Mouse (Mus musculus) forebrain, embryonic 12.5 days (tissue): Measurements from ENCODE around the gene Tgif1. TPM values are rescaled to one million over a fixed set of nuclear protein-coding genes. Genes with fewer than 3 reads are reported as not detected.
A peak's percentile ranks its signal among the peaks of the same experiment; 100 is the strongest.

Experiments used
- ATAC-seq: fragments of 200-750 bp; cut with Nextera tagmentation; 2 replicates; pipeline ENCODE4 v1.8.0; 2017; ENCODE audit warnings: moderate TSS enrichment; ENCODE audit not compliant: low FRiP score
- H3K27ac ChIP-seq: fragments of 300-500 bp; sonication (generic); 2 replicates; pipeline ENCODE4 v1.5.1; 2016; ENCODE audit warnings: mild to moderate bottlenecking
- H3K27me3 ChIP-seq: fragments of 300-500 bp; sonication (generic); 2 replicates; pipeline ENCODE4 v1.6.1; 2016; ENCODE audit warnings: mild to moderate bottlenecking
- H3K36me3 ChIP-seq: fragments of 300-500 bp; sonication (generic); replicated peaks from 2 replicates; pipeline ENCODE4 v1.6.1; 2016; ENCODE audit warnings: mild to moderate bottlenecking
- H3K4me1 ChIP-seq: fragments of 300-500 bp; sonication (generic); 2 replicates; pipeline ENCODE4 v1.6.1; 2016
- H3K4me2 ChIP-seq: fragments of 300-500 bp; sonication (generic); 2 replicates; pipeline ENCODE4 v1.6.1; 2016; ENCODE audit warnings: mild to moderate bottlenecking, moderate library complexity
- H3K4me3 ChIP-seq: fragments of 300-500 bp; sonication (generic); replicated peaks from 2 replicates; pipeline ENCODE4 v1.5.1; 2016; ENCODE audit warnings: mild to moderate bottlenecking
- H3K9ac ChIP-seq: fragments of 300-500 bp; sonication (generic); 2 replicates; pipeline ENCODE4 v1.6.1; 2016; ENCODE audit warnings: mild to moderate bottlenecking
- H3K9me3 ChIP-seq: fragments of 300-500 bp; sonication (generic); 2 replicates; pipeline ENCODE4 v1.6.1; 2016
- WGBS: fragments of 180-500 bp; shearing (Covaris S2); methylation state at CpG from one replicate; pipeline ENCODE4 v1.1.7; 2016; 5-methylcytosine and 5-hydroxymethylcytosine counted together
- polyA plus RNA-seq: library from polyadenylated mRNA; unstranded; fragments of >200 nt; fragmentation: Nextera tagmentation; extraction: Ambion mirVana; gene quantifications from 2 replicates; pipeline ENCODE4 v1.2.1, GENCODE M21; 2016

The Tgif1 gene
- polyA plus RNA-seq, 1 experiment from 2014 or later, result 52.6 TPM

DNA sequence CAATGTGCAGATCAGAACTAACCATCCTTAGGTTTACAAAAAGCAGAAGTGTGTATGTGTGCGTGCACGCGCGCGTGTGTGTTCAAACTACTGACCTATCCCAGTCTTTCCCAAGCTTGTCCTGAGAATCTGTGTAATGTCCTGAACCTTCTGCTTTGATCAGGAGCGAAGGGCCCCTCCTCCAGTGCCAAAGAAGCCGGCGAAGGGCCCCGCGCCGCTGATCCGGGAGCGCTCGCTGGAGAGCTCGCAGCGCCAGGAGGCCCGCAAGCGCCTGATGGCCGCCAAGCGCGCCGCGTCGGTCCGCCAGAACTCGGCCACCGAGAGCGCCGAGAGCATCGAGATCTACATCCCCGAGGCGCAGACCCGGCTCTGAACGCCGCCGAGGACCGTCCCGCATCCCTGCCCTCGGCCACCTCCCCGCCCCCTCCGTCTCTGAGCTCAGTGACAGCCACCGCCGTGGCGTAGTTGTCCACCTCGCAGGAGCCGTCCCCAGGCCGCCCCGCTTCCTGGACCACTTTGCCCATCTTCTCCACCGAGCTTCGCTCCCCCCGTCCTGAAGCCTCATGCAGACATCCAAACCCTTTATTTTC lies 35.4 kb downstream of the Tgif1 start:
- Histone ChIP-seq H3K27ac (no peak overlapping the region), H3K36me3 (no peaks in the 10 kb centered on the region), H3K4me2 (peak overlapping the region; percentile 88), H3K9ac (peak overlapping the region; percentile 57), H3K27me3 (peaks cover 36% of the 10 kb centered on the region), H3K9me3 (no peaks in the 10 kb centered on the region), H3K4me3 (peak overlapping the region; percentile 53), H3K4me1 (peaks cover 14% of the 10 kb centered on the region; the same call in 1 of the 2 replicates)
- WGBS, result 2% methylated on average over 50 of the region's 51 CpGs
- peak; percentile 65 for ATAC-seq

DNA sequence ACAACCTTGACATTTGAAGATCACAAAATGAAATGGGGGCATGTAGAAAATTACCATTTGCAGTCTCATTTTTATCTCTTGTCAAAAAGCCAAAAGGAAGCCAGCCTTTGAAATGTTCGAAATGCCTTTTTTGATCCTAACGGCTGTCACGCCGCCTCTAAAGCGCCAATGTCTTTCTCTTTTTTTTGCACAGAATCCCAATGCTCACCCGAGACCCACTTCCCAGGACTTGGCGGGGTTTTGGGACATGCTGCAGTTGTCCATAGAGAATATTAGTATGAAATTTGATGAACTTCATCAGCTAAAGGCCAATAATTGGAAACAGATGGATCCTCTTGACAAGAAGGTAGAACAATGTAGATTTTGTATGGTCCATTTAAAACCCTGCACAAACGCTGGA lies 38.3 kb downstream of the Tgif1 start:
- Histone ChIP-seq H3K9ac (no peak overlapping the region), H3K27ac (no peak overlapping the region), H3K36me3 (no peaks in the 10 kb centered on the region), H3K4me1 (peaks cover 14% of the 10 kb centered on the region; the same call in 1 of the 2 replicates), H3K9me3 (no peaks in the 10 kb centered on the region), H3K27me3 (peaks cover 33% of the 10 kb centered on the region), H3K4me3 (no peak overlapping the region), H3K4me2 (no peak overlapping the region)
- ATAC-seq, result no peak
- 70% methylated on average over 8 of the region's 8 CpGs for WGBS

DNA sequence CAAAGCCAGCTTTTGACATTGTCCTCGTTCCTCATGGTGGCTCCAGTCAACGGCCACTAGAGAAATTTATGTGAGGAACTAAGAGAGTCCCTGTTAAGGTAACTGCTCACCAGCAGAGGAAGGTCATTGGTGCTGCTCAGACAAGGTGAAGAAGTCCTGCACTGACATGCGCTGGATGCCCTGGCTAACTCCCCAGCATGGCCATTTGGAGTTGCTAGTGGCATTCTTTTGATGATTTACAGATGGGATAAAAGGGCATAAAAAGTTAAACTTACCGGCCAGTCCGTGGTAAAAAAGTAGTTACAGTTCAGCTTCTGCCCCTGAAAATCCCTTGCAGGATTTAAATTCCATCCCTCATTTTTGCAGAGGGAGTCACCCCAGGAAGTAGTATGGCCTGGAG lies 42.6 kb downstream of the Tgif1 start:
- H3K4me2 ChIP-seq, result no peak overlapping the region
- no peak overlapping the region for H3K27ac ChIP-seq
- 84% methylated on average over 5 of the region's 5 CpGs for WGBS
- H3K27me3 ChIP-seq, result peaks cover 11% of the 10 kb centered on the region
- no peaks in the 10 kb centered on the region for H3K9me3 ChIP-seq
- no peaks in the 10 kb centered on the region for H3K36me3 ChIP-seq
- peaks cover 11% of the 10 kb centered on the region; the same call in 1 of the 2 replicates for H3K4me1 ChIP-seq
- no peak overlapping the region for H3K9ac ChIP-seq
- H3K4me3 ChIP-seq, result no peak overlapping the region
- ATAC-seq, result no peak

DNA sequence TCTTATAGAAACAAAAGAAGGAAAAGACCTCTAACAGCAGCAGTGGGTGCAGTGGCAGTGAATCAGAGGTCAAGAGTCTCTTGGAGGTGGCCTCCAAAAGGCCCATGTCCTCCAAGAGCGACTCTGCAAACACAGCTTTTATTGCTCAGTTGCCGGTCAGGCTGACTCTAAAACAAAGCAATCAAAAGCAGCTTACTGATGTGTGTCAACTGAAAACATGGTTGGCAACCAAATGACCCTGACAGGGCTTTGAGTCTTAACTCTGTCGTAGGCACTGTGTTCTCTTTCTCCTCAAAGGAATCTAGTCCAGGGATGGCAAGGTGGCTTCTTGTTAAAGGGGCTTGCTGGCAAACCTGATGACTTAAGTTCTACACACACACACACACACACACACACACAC lies 43.6 kb downstream of the Tgif1 start:
- WGBS, result 25% methylated on average over 3 of the region's 3 CpGs
- Histone ChIP-seq H3K9ac (no peak overlapping the region), H3K4me1 (peaks cover 6% of the 10 kb centered on the region; the same call in 1 of the 2 replicates), H3K36me3 (no peaks in the 10 kb centered on the region), H3K4me2 (no peak overlapping the region), H3K9me3 (no peaks in the 10 kb centered on the region), H3K27me3 (peaks cover 11% of the 10 kb centered on the region; the same call in 1 of the 2 replicates), H3K27ac (no peak overlapping the region), H3K4me3 (no peak overlapping the region)
- ATAC-seq, result no peak

DNA sequence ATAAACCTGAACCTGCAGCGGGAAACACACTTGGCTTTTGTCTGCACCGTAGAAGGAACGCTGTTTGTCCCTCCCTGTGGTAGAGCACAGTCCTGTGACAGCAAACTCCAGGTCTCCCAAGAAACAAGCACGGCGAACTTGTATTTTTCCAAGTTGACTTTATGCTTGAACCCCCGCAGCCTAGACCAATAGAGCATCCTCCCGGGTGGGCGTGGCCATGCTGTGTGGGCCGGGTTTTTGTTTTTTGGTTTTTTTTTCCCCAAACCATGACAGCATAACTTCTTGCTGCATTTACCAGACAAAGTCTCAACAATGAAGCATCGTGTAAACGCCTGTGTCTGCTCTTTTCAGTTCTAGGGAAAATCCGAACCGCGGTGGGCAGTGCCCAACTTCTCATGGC lies 44.5 kb downstream of the Tgif1 start:
- no peak overlapping the region for H3K4me3 ChIP-seq
- no peak overlapping the region for H3K27ac ChIP-seq
- no peaks in the 10 kb centered on the region for H3K9me3 ChIP-seq
- H3K4me1 ChIP-seq, result peaks cover 6% of the 10 kb centered on the region; the same call in 1 of the 2 replicates
- no peak overlapping the region for H3K4me2 ChIP-seq
- H3K27me3 ChIP-seq, result peaks cover 11% of the 10 kb centered on the region; the same call in 1 of the 2 replicates
- 35% methylated on average over 14 of the region's 14 CpGs for WGBS
- H3K9ac ChIP-seq, result no peak overlapping the region
- H3K36me3 ChIP-seq, result no peaks in the 10 kb centered on the region
- ATAC-seq, result no peak

DNA sequence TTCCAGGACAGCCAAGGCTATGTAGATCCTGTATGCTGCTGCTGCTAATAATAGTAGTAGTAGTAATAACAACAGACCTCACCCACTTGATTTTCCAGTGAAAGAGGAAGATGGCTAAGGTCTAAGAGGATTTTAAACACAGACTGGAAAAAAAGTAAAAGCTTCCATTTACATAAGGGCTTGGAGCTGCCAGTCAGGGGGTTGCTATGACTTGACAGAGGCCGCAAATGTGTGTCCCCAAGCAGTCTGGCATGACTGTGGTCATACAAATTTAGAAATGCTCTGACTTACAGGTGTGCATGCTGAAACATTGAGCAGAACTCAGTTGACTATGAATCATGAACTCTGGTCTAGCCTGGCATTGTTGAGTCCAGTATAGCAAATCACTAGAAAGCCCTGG lies 45.5 kb downstream of the Tgif1 start:
- WGBS, result 97% methylated on average over 1 of the region's 1 CpGs
- H3K4me1 ChIP-seq, result peaks cover 6% of the 10 kb centered on the region; the same call in 1 of the 2 replicates
- no peak overlapping the region for H3K9ac ChIP-seq
- no peaks in the 10 kb centered on the region for H3K9me3 ChIP-seq
- no peak overlapping the region for H3K4me3 ChIP-seq
- H3K4me2 ChIP-seq, result no peak overlapping the region
- H3K36me3 ChIP-seq, result no peaks in the 10 kb centered on the region
- H3K27ac ChIP-seq, result no peak overlapping the region
- ATAC-seq, result no peak
- H3K27me3 ChIP-seq, result peaks cover 11% of the 10 kb centered on the region; the same call in 1 of the 2 replicates

DNA sequence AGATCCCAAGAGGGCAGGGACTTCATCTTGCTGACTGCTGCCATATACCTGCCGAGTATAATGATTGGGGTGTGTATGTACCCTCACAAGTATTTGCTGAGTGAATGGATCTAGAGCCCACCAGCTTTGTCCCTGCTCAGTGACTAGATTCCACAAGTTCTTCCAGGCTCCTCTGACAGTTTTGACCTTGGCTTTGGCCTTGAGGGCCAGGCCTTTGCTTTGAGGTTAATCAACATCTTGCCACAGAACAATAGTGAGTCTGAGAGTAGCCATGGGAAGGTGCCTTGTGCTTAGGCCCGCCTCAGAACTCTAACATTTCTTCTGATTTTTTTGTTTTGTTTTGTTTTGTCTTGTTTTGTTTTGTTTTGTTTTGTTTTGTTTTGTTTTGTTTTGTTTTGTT lies 46.7 kb downstream of the Tgif1 start:
- Histone ChIP-seq H3K36me3 (no peaks in the 10 kb centered on the region), H3K4me2 (no peak overlapping the region), H3K9me3 (no peaks in the 10 kb centered on the region), H3K4me1 (peaks cover 6% of the 10 kb centered on the region; the same call in 1 of the 2 replicates), H3K9ac (no peak overlapping the region), H3K27ac (no peak overlapping the region), H3K4me3 (no peak overlapping the region), H3K27me3 (peaks cover 11% of the 10 kb centered on the region; the same call in 1 of the 2 replicates)
- WGBS, result 89% methylated on average over 2 of the region's 2 CpGs
- no peak for ATAC-seq

DNA sequence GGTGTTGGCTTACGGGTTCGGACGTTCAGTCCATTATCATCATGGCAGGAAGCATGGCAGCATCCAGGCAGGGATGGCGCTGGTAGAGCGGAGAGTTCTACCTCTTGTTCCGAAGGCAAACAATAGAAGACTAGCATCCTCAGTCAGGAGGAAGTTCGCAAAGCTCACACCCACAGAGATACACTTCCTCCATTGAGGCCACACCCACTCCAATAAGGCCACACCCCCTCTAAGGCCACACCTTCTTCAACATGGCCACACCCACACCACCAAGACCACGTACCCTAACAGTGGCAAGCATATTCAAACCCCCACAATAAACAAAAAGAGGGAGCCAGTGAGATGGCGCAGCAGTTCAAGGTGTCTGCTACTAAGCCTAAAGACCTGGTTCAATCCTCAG lies 47.5 kb downstream of the Tgif1 start:
- H3K27ac ChIP-seq, result no peak overlapping the region
- ATAC-seq, result no peak
- no peaks in the 10 kb centered on the region for H3K9me3 ChIP-seq
- 0 out of 2 replicates have a peak, but pooled peaks cover 6% of the 10 kb centered on the region for H3K4me1 ChIP-seq
- no peaks in the 10 kb centered on the region for H3K36me3 ChIP-seq
- H3K9ac ChIP-seq, result no peak overlapping the region
- H3K27me3 ChIP-seq, result peaks cover 11% of the 10 kb centered on the region; the same call in 1 of the 2 replicates
- 94% methylated on average over 9 of the region's 9 CpGs for WGBS
- no peak overlapping the region for H3K4me3 ChIP-seq
- no peak overlapping the region for H3K4me2 ChIP-seq

DNA sequence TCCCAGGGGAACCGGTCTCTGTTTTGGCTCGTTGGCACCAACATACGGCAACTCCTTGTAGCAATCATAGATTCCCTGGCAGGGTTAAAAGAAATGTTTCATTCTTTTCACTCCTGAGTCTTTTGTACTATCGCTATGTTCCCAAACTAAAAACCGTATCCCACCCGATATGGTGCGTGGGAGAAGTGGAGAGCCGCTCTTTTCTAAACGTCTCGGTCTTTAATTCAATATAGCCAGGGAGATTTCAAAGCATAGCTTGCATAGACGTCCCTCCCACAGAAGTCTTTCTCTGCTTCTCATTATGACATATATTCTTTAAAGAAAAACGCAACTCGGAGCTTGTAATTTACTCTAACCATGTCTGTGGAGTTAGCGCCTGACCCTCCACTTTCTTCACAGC lies 51.3 kb downstream of the Tgif1 start:
- H3K4me3 ChIP-seq, result no peak overlapping the region
- no peak overlapping the region for H3K4me2 ChIP-seq
- no peak overlapping the region for H3K9ac ChIP-seq
- H3K4me1 ChIP-seq, result no peaks in the 10 kb centered on the region
- no peak overlapping the region for H3K27ac ChIP-seq
- ATAC-seq, result no peak
- WGBS, result 78% methylated on average over 14 of the region's 14 CpGs
- no peaks in the 10 kb centered on the region for H3K27me3 ChIP-seq
- no peaks in the 10 kb centered on the region for H3K9me3 ChIP-seq
- H3K36me3 ChIP-seq, result no peaks in the 10 kb centered on the region

DNA sequence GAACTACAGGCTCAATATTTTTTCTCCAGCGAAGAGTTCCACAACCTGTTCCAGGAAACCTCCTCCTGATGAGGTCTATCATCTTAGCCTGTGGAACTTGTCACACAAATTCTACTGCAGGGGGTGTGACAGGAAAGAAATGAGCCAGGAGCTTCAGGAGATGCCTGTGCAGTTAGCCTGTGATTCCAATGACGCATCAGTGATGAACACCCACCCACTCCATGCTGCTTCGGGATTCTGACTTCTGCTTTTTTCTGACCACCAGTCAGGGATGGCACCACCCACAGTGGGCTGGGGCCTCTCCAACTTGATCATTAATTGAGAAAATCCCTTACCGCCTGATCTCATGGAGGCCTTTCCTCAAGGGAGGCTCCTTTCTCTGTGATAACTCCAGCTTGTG lies 54.1 kb downstream of the Tgif1 start:
- Histone ChIP-seq H3K4me2 (no peak overlapping the region), H3K27me3 (no peaks in the 10 kb centered on the region), H3K4me1 (peaks cover 9% of the 10 kb centered on the region), H3K9me3 (no peaks in the 10 kb centered on the region), H3K36me3 (no peaks in the 10 kb centered on the region), H3K27ac (no peak overlapping the region), H3K4me3 (no peak overlapping the region), H3K9ac (no peak overlapping the region)
- WGBS, result 89% methylated on average over 4 of the region's 4 CpGs
- ATAC-seq, result no peak

DNA sequence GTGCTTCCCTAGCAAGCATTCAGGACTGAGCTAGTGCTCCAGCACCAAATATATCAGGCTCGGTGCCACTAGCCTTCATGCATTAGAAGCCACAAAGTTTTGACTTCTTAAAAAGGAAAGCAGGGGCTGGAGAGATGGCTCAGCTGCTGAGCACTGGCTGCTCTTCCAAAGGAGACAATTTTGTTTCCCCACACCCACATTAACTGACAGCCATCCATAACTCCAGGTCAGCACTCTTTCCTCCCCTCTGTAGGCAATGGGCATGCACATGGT lies 55.6 kb downstream of the Tgif1 start:
- Histone ChIP-seq H3K27ac (no peak overlapping the region), H3K9me3 (no peaks in the 10 kb centered on the region), H3K4me1 (peaks cover 15% of the 10 kb centered on the region), H3K4me2 (no peak overlapping the region), H3K36me3 (no peaks in the 10 kb centered on the region), H3K9ac (no peak overlapping the region), H3K27me3 (no peaks in the 10 kb centered on the region), H3K4me3 (no peak overlapping the region)
- 96% methylated on average over 1 of the region's 1 CpGs for WGBS
- no peak for ATAC-seq

DNA sequence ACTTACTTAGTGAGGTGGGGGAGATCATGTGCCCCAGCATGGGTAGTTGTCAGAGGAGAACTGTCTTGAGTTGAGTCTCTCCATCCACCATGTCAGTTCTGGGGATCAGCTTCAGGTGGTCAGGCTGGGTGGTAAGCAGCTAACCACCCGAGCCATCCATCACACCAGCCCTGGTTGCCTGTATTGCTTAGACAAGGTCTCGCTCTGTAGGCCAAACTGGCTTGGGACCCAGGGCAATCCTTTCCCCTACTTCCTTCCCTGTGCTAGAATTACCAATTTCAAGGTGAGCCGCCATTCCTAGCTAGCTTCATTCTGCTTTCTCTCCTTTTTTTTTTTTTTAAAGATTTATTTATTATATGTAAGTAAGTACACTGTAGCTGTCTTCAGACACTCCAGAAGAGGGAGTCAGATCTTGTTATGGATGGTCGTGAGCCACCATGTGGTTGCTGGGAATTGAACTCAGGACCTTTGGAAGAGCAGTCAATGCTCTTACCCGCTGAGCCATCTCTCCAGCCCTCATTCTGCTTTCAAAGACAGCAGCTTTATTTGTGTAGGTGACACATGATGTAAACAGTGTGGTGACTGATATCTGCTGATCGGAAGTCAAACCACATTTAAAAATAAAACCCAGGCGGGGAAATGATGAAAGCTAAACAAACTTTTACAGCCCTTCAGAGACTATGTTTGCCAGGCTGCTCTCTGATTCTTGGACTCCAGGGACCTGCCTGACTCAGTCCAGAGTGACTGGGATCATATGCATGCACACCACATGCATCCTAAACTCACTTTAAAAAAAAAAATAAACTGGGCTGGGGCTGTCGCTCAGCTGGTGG lies 56.2 kb downstream of the Tgif1 start:
- ATAC-seq, result no peak
- no peak overlapping the region for H3K27ac ChIP-seq

DNA sequence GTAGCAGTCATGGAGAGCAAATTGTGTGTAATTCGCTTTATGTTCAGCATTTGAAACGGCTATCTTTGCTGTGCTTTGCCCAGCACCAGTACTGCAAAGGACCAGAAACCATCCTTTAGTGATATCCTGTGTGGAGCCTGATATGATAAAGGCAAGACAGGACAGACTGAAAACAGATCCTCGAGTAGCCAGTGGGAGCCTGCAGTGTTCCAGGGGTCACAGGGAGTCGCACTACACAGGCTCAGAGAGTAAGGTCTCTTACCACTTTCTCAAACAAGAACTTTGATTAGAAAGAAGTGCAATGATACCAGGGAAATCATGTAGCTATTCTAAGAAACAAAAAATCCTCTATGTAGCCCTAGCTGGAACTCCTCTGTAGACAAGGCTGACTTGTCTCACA lies 58.1 kb downstream of the Tgif1 start:
- H3K9me3 ChIP-seq, result no peaks in the 10 kb centered on the region
- H3K9ac ChIP-seq, result no peak overlapping the region
- no peak overlapping the region for H3K4me3 ChIP-seq
- no peak overlapping the region for H3K4me2 ChIP-seq
- H3K27me3 ChIP-seq, result no peaks in the 10 kb centered on the region
- no peak overlapping the region for H3K27ac ChIP-seq
- no peak for ATAC-seq
- H3K4me1 ChIP-seq, result peaks cover 15% of the 10 kb centered on the region
- WGBS, result 79% methylated on average over 4 of the region's 4 CpGs
- no peaks in the 10 kb centered on the region for H3K36me3 ChIP-seq

More for the DNA sequence above, 56.2 kb downstream of the Tgif1 start:
- Histone ChIP-seq H3K27me3 (no peaks in the 10 kb centered on the region), H3K36me3 (no peaks in the 10 kb centered on the region), H3K9me3 (no peaks in the 10 kb centered on the region), H3K4me3 (no peak overlapping the region), H3K4me2 (no peak overlapping the region), H3K4me1 (peaks cover 15% of the 10 kb centered on the region), H3K9ac (no peak overlapping the region)
- 89% methylated on average over 8 of the region's 8 CpGs for WGBS
